Mouse (Mus musculus) stomach, postnatal 0 days (tissue): ENCODE data around the gene Gm13283.

Experiments used
- CTCF ChIP-seq: IDR thresholded peaks from 2 replicates; pipeline ENCODE4 v1.5.1; 2016; ENCODE audit warnings: antibody characterized with exemption, low read depth, mild to moderate bottlenecking, moderate library complexity
- EP300 ChIP-seq: optimal IDR thresholded peaks from 2 replicates; pipeline ENCODE3; 2016; ENCODE audit warnings: antibody characterized with exemption

DNA sequence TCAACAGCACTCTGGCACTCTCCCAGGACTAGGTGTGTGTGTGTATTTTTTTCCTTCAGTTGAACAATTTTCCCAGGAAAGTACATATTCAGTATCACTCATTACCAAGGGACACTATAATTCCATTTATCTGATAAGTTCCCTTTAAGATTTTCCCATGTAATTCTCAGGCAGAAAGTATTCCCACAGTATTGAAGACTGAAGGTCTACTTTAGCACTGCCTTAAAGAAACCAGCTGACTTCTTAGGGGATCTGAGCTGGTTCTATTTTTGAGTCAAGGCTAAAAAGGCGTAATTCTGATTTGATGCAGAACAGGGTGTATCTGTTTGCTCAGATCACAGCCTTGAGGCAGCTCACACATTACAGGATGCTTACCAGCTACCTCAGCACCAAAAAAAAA, 41.2 kb upstream of the Gm13283 start:
- TF ChIP-seq CTCF (no peak), EP300 (no peak)
